Mouse (Mus musculus) c-Kit-positive CD71-negative TER-119-negative erythroid progenitor cells, embryonic 14.5 days (primary cell): Measurements from ENCODE around the gene Map3k7cl.

Source experiments
- DNase-seq: peaks from one replicate; pipeline ENCODE4 v3.0.0-alpha.2; 2013; ENCODE audit warnings: low read depth

The Map3k7cl gene

GRCm38 (mm10) chr16:87552907-87553691, at the start of gene Map3k7cl:
TSS of gene Map3k7cl (plus strand) at chr16:87553330.
- DNase-seq: no peak

- DNase-seq: no peak
These were observed 41.4 kb upstream of the Map3k7cl start for GRCm38 (mm10) chr16:87511706-87512105.

GRCm38 (mm10) chr16:87512331-87512730, 40.8 kb upstream of the Map3k7cl start:
- DNase-seq: no peak

DNA sequence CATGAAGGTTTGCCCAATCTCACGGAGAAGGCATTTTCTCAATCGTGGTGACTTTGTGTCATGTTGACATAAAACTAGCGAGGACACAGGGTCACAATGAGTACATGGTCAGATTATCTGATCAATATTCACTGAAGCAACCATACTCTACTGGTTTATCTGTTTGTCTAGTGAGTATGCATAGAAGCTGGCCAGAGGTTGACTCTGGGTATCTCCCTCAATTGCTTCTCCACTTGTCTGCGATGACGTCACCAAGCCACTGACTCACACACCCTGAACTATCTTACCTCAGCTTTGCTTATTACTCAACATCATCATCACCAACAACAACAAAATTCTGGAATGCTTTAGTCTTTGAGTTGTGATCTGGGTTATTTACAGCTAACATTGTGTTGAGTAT, 28.9 kb upstream of the Map3k7cl start:
- no peak for DNase-seq

DNA sequence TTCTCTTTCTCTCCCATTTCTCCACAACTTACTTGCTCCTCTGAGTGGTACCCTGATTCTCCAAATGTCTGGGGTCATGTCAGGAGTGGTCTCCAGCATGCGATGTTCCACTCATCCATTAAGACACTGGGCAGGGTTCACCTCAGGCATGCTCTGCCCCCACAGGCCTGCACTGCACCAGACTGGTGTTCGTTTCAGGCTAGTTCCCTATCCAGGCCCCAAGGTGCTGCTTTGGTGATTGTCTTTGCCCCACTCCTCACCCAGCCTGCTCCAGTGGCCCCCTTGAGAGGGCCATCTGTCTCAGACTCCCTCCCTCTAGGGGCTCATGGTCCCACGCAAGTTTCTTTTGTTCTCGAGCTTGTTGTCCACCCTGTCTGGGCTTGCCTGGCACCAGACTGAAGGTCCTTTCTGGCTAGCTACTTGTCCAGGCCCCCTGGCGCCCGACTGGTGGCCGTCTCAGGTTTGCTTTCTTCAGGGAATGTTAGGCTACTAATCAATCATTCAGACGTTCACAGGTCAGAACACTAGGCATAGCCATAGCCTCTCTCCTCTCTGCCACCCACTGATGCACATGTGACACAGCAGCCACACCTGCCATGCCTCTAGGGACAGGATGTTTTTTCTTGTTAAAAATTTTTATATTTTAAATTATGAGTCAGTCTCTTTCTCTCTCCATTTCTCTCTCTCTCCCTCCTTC, 25.4 kb upstream of the Map3k7cl start:
- DNase-seq: no peak

DNA sequence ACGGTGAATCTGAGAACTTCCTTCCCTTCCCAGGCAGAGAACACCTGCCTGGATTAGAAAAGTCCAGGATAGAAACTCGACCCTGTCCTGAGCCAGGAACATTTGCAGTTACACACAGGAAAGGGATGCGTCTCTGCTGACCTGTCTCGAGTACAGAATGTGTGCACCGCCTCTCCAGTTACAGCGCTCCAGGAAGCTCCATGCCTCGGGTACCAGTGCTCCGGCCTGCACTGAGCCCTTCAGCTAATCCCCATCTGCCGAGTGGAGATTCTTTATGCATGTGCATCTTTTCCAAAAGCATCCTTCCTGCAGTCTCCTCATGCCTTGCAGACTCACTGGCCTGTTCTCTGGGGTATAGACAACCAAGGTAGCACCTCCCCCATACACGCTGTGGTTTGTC, 24.4 kb upstream of the Map3k7cl start:
- no peak for DNase-seq

GRCm38 (mm10) chr16:87548348-87548747, 4.8 kb upstream of the Map3k7cl start:
- peak; percentile 5 for DNase-seq

- DNase-seq: no peak
These were observed 3.2 kb downstream of the Map3k7cl start for GRCm38 (mm10) chr16:87556320-87556719.

- no peak for DNase-seq
These were observed 8.4 kb downstream of the Map3k7cl start for GRCm38 (mm10) chr16:87561501-87561900.

- DNase-seq: no peak
These were observed 10.4 kb downstream of the Map3k7cl start for GRCm38 (mm10) chr16:87563524-87563923.

- no peak for DNase-seq
These were observed 11.4 kb downstream of the Map3k7cl start for GRCm38 (mm10) chr16:87564564-87564963.

GRCm38 (mm10) chr16:87567572-87567971, 14.4 kb downstream of the Map3k7cl start:
- DNase-seq: no peak

GRCm38 (mm10) chr16:87568241-87568640, 15.1 kb downstream of the Map3k7cl start:
- DNase-seq: no peak

GRCm38 (mm10) chr16:87569576-87570105, 16.5 kb downstream of the Map3k7cl start:
- DNase-seq: no peak

DNA sequence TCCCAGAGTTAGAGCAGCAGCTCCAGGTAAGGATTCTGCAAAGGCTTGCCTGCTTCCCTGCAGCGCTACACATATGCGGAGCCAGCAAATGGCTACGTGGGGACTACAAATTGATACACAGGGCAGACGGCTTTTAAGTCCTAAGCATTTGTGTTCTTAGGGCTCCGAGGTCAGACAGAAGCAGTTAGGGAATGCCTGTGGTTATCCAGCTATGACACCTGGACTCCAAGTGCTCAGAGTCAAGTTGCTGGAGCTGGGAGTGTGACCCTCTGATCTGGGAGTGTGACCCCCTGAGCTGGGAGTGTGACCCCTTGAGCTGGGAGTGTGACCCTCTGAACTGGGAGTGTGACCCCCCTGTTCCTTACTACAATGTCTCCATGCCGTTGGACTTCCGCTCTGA, 17.2 kb downstream of the Map3k7cl start:
- DNase-seq: no peak

GRCm38 (mm10) chr16:87573409-87573808, 20.3 kb downstream of the Map3k7cl start:
- no peak for DNase-seq

GRCm38 (mm10) chr16:87574160-87574559, 21.0 kb downstream of the Map3k7cl start:
- DNase-seq: no peak

GRCm38 (mm10) chr16:87575600-87575999, 22.5 kb downstream of the Map3k7cl start:
- DNase-seq: no peak

DNA sequence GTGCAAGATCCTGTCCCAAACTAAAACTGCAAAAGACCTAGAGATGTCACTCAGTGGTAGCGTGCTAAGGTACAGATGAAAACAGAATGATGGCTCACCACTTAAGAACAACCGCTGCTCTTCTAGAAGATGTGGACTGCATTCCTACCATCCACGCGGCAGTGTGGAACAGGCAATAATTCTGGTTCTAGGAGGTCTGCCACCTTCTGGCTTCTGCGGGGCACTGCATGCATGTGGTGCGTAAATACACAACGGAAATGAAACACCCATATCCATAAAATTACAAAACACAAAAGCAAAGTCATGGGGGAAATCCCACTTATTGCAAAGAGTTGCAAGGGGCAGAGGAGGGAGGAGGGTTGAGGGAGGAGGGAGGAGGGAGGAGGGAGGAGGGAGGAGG, 25.8 kb downstream of the Map3k7cl start:
- no peak for DNase-seq

DNA sequence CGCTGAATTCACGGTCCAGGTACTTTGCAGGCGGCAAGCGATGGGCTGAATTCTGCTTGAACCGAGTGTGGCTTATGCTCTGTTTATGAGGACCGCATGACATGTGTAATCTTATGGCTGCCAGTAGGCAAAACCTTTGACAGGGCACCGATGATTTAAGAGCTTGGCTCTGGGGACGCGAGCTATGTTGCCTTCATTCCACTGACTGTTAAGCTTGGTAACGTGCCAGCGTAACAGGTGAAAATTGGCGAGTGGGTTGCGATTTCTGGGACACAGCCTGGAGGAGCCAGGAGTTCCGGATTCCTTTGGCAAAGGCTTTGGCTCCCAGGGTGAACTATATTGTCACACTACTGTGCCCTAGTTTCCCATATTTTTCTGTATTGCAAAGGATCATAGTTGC, 26.3 kb downstream of the Map3k7cl start:
- DNase-seq: no peak

DNA sequence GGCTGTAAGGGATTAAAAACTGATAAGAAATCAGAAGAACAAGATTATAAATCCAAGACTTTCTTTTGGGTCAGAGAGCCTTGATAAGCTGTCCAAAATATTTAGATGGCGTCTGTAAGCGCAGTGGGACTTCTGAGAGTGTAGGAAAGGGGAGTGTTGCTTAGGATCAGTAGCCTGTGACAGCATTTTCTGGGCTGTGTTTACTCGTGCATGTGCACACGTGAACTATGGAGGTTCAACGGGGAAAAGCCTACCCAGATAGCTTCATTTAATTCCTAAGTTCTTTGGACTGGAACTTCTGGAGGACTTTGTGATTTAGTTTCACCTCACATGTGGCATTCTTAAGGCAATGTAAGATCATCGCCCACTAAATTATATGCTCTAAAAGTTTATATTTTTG, 29.6 kb downstream of the Map3k7cl start:
- DNase-seq: no peak

- no peak for DNase-seq
These were observed 31.5 kb downstream of the Map3k7cl start for GRCm38 (mm10) chr16:87584618-87585017.

DNA sequence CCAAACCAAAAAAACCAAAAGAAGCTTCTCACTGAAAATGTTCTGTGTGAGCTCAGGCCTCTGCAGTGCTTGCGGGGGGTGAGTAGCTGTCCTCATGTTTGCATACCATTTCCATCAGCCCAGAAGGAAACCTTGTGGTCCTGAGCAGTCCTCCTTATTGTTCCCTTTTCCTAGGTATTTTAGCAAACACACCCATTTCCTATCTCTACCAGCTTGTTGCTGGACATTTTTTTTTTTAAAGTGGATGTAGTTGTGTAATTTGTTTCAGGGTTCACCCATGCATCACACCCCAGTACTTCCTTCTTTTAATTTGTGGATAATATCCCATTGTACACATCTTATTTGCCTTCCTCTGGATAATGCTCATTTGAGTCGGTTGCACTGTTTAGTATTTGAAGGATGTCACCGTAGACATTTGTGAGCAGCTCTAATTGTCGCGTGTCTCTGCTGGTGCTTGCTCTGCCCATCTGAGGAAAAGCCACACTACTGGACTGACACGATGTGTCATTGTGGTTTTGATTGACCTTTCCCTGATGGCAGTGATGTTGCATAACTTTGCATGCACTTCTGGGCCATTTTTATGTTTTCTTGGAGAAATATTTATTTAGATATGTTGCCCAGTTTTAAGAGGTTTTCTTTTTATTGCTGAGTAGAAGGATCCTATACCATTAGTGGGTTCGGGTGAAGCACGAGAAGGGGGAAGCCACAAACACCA, 32.6 kb downstream of the Map3k7cl start:
- DNase-seq: no peak
